Mouse (Mus musculus) heart, adult 2 months (tissue): ENCODE data around the gene Ncl.

Source experiments
- CTCF ChIP-seq: fragments of 200-600 bp; IDR thresholded peaks from 2 replicates; pipeline ENCODE4 v1.8.1; 2022; ENCODE audit warnings: antibody characterized with exemption, mild to moderate bottlenecking, moderate library complexity
- EP300 ChIP-seq: fragments of 200-500 bp; IDR thresholded peaks from 2 replicates; pipeline ENCODE4 v1.6.1; 2011; ENCODE audit warnings: low read depth, low read length, control low read depth; ENCODE audit not compliant: insufficient read depth
- POLR2A ChIP-seq: fragments of 200-500 bp; IDR thresholded peaks from 2 replicates; pipeline ENCODE4 v1.6.1; 2011; ENCODE audit warnings: mild to moderate bottlenecking, low read depth, low read length, control low read depth; ENCODE audit not compliant: insufficient read depth

DNA sequence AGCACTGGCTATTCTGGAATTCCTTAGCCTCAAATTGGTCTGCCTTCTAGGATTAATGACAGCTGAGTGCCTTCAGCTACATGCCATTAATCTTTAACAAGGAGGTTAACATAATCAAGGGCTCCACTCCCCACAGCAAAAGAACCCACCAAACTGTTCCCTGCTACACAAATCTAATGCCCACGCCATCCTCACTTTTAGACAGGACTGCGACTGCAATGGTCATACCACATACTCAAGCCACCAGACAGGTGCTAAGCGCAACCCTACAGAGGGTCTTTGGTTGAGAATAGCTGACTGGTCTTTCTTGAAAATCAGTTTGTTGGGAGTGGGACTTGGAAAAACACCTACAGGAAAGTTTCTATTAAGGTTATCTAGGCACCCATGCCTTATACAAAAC lies 10.0 kb downstream of the Ncl start:
- TF ChIP-seq CTCF, result no peak
- TF ChIP-seq POLR2A, result no peak
- no peak for TF ChIP-seq EP300
